Mouse (Mus musculus) small intestine, adult 2 months (tissue): ENCODE results near the gene Pip5kl1.

Experiments used
- CTCF ChIP-seq: fragments of 200-500 bp; IDR thresholded peaks from 2 replicates; pipeline ENCODE4 v1.5.1; 2012; ENCODE audit warnings: low read depth, mild to moderate bottlenecking, control low read depth, inconsistent platforms, low read length, moderate library complexity, mixed read lengths; ENCODE audit not compliant: insufficient replicate concordance, insufficient read length; ENCODE audit errors: extremely low read depth
- POLR2A ChIP-seq: fragments of 200-500 bp; IDR thresholded peaks from 2 replicates; pipeline ENCODE4 v1.6.1; 2012; ENCODE audit warnings: low read depth, mild to moderate bottlenecking, control low read depth, inconsistent platforms, low read length, moderate library complexity

- TF ChIP-seq POLR2A (no peak), CTCF (no peak)
Measured at GRCm38 (mm10) chr2:32627266-32628043, 52.9 kb downstream of the Pip5kl1 start.
